Mouse (Mus musculus) myocyte (in vitro differentiated cells): ENCODE data around the gene Samd5. TPM values are rescaled to one million over a fixed set of nuclear protein-coding genes. Genes with fewer than 3 reads are reported as not detected.

Experiments
- H3K27me3 ChIP-seq: one replicate; pipeline ENCODE4 v1.6.1; 2011; ENCODE audit not compliant: control insufficient read depth, insufficient read depth, insufficient read length
- H3K36me3 ChIP-seq: one replicate; pipeline ENCODE4 v1.6.1; 2011; ENCODE audit not compliant: control insufficient read depth, insufficient read depth
- H3K4me2 ChIP-seq: one replicate; pipeline ENCODE4 v1.6.1; 2011; ENCODE audit warnings: low read depth, control low read depth
- H3K4me3 ChIP-seq: one replicate; pipeline ENCODE4 v1.5.1; 2011; ENCODE audit warnings: mild to moderate bottlenecking, control low read depth, moderate library complexity
- H3K79me2 ChIP-seq: one replicate; pipeline ENCODE4 v1.6.1; 2011; ENCODE audit not compliant: control insufficient read depth, insufficient read depth
- H3ac ChIP-seq: one replicate; pipeline ENCODE4 v1.6.1; 2011; ENCODE audit not compliant: control insufficient read depth, insufficient read length
- CEBPB ChIP-seq: IDR thresholded peaks from 2 replicates; pipeline ENCODE4 v1.6.1; 2011; ENCODE audit warnings: mild to moderate bottlenecking, moderate library complexity; ENCODE audit not compliant: poor library complexity, insufficient read depth, severe bottlenecking
- E2F4 ChIP-seq: IDR thresholded peaks from one replicate; pipeline ENCODE4 v1.6.1; 2011; ENCODE audit warnings: mild to moderate bottlenecking, control low read depth, moderate library complexity; ENCODE audit not compliant: insufficient read depth
- MAX ChIP-seq: IDR thresholded peaks from one replicate; pipeline ENCODE4 v1.6.1; 2011; ENCODE audit warnings: low read depth, mild to moderate bottlenecking, control low read depth
- MYOD1 ChIP-seq, 3 experiments: IDR thresholded peaks; one replicate each; pipeline ENCODE4 v1.6.1; 2011; ENCODE audit warnings: control low read depth in 2 of 3, low read depth in 2 of 3, mild to moderate bottlenecking in 2 of 3, moderate library complexity in 1 of 3; ENCODE audit not compliant: insufficient read length in 2 of 3, control insufficient read depth in 1 of 3
- MYOG ChIP-seq, 3 experiments: IDR thresholded peaks; one replicate each; pipeline ENCODE4 v1.6.1; 2011; ENCODE audit warnings: control low read depth in 2 of 3, low read depth in 2 of 3, mild to moderate bottlenecking in 2 of 3; ENCODE audit not compliant: insufficient read length in 2 of 3, control insufficient read depth in 1 of 3, insufficient read depth in 1 of 3
- POLR2A ChIP-seq: IDR thresholded peaks from one replicate; pipeline ENCODE4 v1.6.1; 2011; ENCODE audit warnings: low read depth, mild to moderate bottlenecking, control low read depth, moderate library complexity; ENCODE audit not compliant: insufficient read length
- POLR2AphosphoS2 ChIP-seq: IDR thresholded peaks from one replicate; pipeline ENCODE4 v1.6.1; 2011; ENCODE audit warnings: low read depth, control low read depth; ENCODE audit not compliant: insufficient read length
- REST ChIP-seq: IDR thresholded peaks from one replicate; pipeline ENCODE4 v1.6.1; 2011; ENCODE audit warnings: mild to moderate bottlenecking, control low read depth, moderate library complexity; ENCODE audit not compliant: insufficient read depth, insufficient read length
- SRF ChIP-seq: IDR thresholded peaks from one replicate; pipeline ENCODE4 v1.6.1; 2011; ENCODE audit warnings: low read depth; ENCODE audit not compliant: control insufficient read depth, insufficient read length
- TCF12 ChIP-seq: IDR thresholded peaks from one replicate; pipeline ENCODE4 v1.6.1; 2011; ENCODE audit warnings: mild to moderate bottlenecking, control low read depth; ENCODE audit not compliant: poor library complexity, insufficient read depth, severe bottlenecking
- TCF3 ChIP-seq: IDR thresholded peaks from one replicate; pipeline ENCODE4 v1.6.1; 2011; ENCODE audit warnings: low read depth, control low read depth; ENCODE audit not compliant: insufficient read length
- USF1 ChIP-seq: IDR thresholded peaks from one replicate; pipeline ENCODE4 v1.6.1; 2011; ENCODE audit warnings: low read depth, mild to moderate bottlenecking, control low read depth, moderate library complexity
- polyA plus RNA-seq: library from polyadenylated mRNA; unstranded; fragments of >200 nt; fragmentation: generic; extraction: Trizol; gene quantifications from one replicate; pipeline ENCODE4 v1.2.1, GENCODE M21; 2012; ENCODE audit warnings: missing spikeins

Samd5 gene
- not detected for polyA plus RNA-seq

- Histone ChIP-seq H3ac (no peak within 1 kb of the TSS), H3K79me2 (no peaks in the 10 kb centered on the region), H3K4me2 (peak within 1 kb of the TSS; percentile 45), H3K4me3 (no peak within 1 kb of the TSS), H3K27me3 (peaks cover 26% of the 10 kb centered on the region), H3K36me3 (no peaks in the 10 kb centered on the region)
- TF ChIP-seq TCF12 = no peak
- TF ChIP-seq REST = no peak
- TF ChIP-seq USF1 = no peak
- TF ChIP-seq POLR2AphosphoS2 = no peak
- TF ChIP-seq MYOG (IDR thresholded peaks at IDR 0.05; ENCODE audit: control insufficient read depth in 1 of 3, insufficient read depth in 1 of 3, insufficient read length in 2 of 3, low read depth in 2 of 3) = no peak
- TF ChIP-seq CEBPB = no peak
- TF ChIP-seq POLR2A = no peak
- TF ChIP-seq MYOD1 (IDR thresholded peaks at IDR 0.05; ENCODE audit: control insufficient read depth in 1 of 3, insufficient read length in 2 of 3, low read depth in 2 of 3) = no peak
- TF ChIP-seq MAX = no peak
- no peak for TF ChIP-seq SRF
- no peak for TF ChIP-seq TCF3
- no peak for TF ChIP-seq E2F4
Observed at GRCm38 (mm10) chr10:9674561-9675521, at the start of gene Samd5. Gene Samd5 (minus strand): TSS chr10:9675208.

- no peaks in the 10 kb centered on the region for H3K79me2 ChIP-seq
- no peaks in the 10 kb centered on the region for H3K36me3 ChIP-seq
- no peak overlapping the region for H3K4me2 ChIP-seq
- TF ChIP-seq MYOD1 (IDR thresholded peaks at IDR 0.05; ENCODE audit: control insufficient read depth in 1 of 3, insufficient read length in 2 of 3, low read depth in 2 of 3) (no peak), POLR2AphosphoS2 (no peak), REST (no peak), USF1 (no peak), MAX (no peak), CEBPB (no peak), TCF12 (no peak), POLR2A (no peak)
- no peak overlapping the region for H3K4me3 ChIP-seq
- H3ac ChIP-seq = no peak overlapping the region
- no peaks in the 10 kb centered on the region for H3K27me3 ChIP-seq
Observed at GRCm38 (mm10) chr10:9722519-9723303, 47.7 kb upstream of the Samd5 start.

GRCm38 (mm10) chr10:9720027-9720426 is 45.0 kb upstream of the Samd5 start:
- H3K79me2 ChIP-seq = no peaks in the 10 kb centered on the region
- TF ChIP-seq POLR2A (no peak), MAX (no peak), POLR2AphosphoS2 (no peak), REST (no peak), TCF3 (no peak), SRF (no peak), USF1 (no peak), MYOD1 (IDR thresholded peaks at IDR 0.05; ENCODE audit: control insufficient read depth in 1 of 3, insufficient read length in 2 of 3, low read depth in 2 of 3) (no peak), CEBPB (no peak), MYOG (IDR thresholded peaks at IDR 0.05; ENCODE audit: control insufficient read depth in 1 of 3, insufficient read depth in 1 of 3, insufficient read length in 2 of 3, low read depth in 2 of 3) (no peak), TCF12 (no peak), E2F4 (no peak)
- H3K4me3 ChIP-seq = no peak overlapping the region
- no peaks in the 10 kb centered on the region for H3K27me3 ChIP-seq
- H3K36me3 ChIP-seq = no peaks in the 10 kb centered on the region
- no peak overlapping the region for H3K4me2 ChIP-seq
- no peak overlapping the region for H3ac ChIP-seq

- H3K4me2 ChIP-seq = no peak overlapping the region
- H3ac ChIP-seq = no peak overlapping the region
- H3K4me3 ChIP-seq = no peak overlapping the region
- no peaks in the 10 kb centered on the region for H3K36me3 ChIP-seq
- TF ChIP-seq MYOG (IDR thresholded peaks at IDR 0.05; ENCODE audit: control insufficient read depth in 1 of 3, insufficient read depth in 1 of 3, insufficient read length in 2 of 3, low read depth in 2 of 3) = no peak
- TF ChIP-seq TCF3 = no peak
- TF ChIP-seq TCF12 = no peak
- no peak for TF ChIP-seq POLR2A
- no peak for TF ChIP-seq MAX
- no peak for TF ChIP-seq MYOD1 (IDR thresholded peaks at IDR 0.05; ENCODE audit: control insufficient read depth in 1 of 3, insufficient read length in 2 of 3, low read depth in 2 of 3)
- no peak for TF ChIP-seq CEBPB
- TF ChIP-seq REST = no peak
- no peak for TF ChIP-seq E2F4
- TF ChIP-seq USF1 = no peak
- H3K79me2 ChIP-seq = no peaks in the 10 kb centered on the region
- no peaks in the 10 kb centered on the region for H3K27me3 ChIP-seq
Observed at GRCm38 (mm10) chr10:9718086-9718485, 43.1 kb upstream of the Samd5 start.
